Mouse (Mus musculus): Measurements from ENCODE around the gene Spn.

Spn gene

GRCm38 (mm10) chr7:127139562-127139961 lies 1.9 kb upstream of the Spn start:
- DNase-seq, result no peak

GRCm38 (mm10) chr7:127139100-127139499 lies 1.5 kb upstream of the Spn start:
- DNase-seq, result no peak

- DNase-seq, result no peak
These were observed 1.2 kb downstream of the Spn start for GRCm38 (mm10) chr7:127136181-127137071.

GRCm38 (mm10) chr7:127134821-127135447 lies 2.7 kb downstream of the Spn start:
- DNase-seq, result no peak

GRCm38 (mm10) chr7:127133125-127133524 lies 4.5 kb downstream of the Spn start:
- DNase-seq, result no peak

GRCm38 (mm10) chr7:127129638-127130037 lies 8.0 kb downstream of the Spn start:
- peak; percentile 56 for DNase-seq

GRCm38 (mm10) chr7:127121911-127122270 lies 15.7 kb downstream of the Spn start, which contains the start of gene Qprt:
Gene Qprt (minus strand): TSS chr7:127122226.
- DNase-seq, result no peak

- DNase-seq, result no peak
These were observed 16.3 kb downstream of the Spn start for GRCm38 (mm10) chr7:127121061-127121910.

- DNase-seq, result no peak
These were observed 18.8 kb downstream of the Spn start for GRCm38 (mm10) chr7:127118671-127119445.

- no peak for DNase-seq
These were observed 19.7 kb downstream of the Spn start for GRCm38 (mm10) chr7:127117948-127118347.

GRCm38 (mm10) chr7:127116331-127116935 lies 21.2 kb downstream of the Spn start:
- no peak for DNase-seq

- no peak for DNase-seq
These were observed 22.7 kb downstream of the Spn start for GRCm38 (mm10) chr7:127114920-127115319.

- no peak for DNase-seq
These were observed 23.9 kb downstream of the Spn start for GRCm38 (mm10) chr7:127113614-127114259.

GRCm38 (mm10) chr7:127112921-127113597 lies 24.6 kb downstream of the Spn start:
- no peak for DNase-seq

- DNase-seq, result no peak
These were observed 25.3 kb downstream of the Spn start for GRCm38 (mm10) chr7:127112251-127112841.

GRCm38 (mm10) chr7:127111461-127111860 lies 26.2 kb downstream of the Spn start:
- peak; percentile 52 for DNase-seq

- peak; percentile 87 for DNase-seq
These were observed 27.2 kb downstream of the Spn start for GRCm38 (mm10) chr7:127110239-127111007.

- DNase-seq, result peak; percentile 36
These were observed 32.1 kb downstream of the Spn start for GRCm38 (mm10) chr7:127105551-127105950.

- DNase-seq, result peak; percentile 96
These were observed 32.9 kb downstream of the Spn start for GRCm38 (mm10) chr7:127104560-127105332.

Measured in cerebellum, adult 9-10 months (tissue).